Mouse (Mus musculus): ENCODE measurements around the gene Crybb1.

Gene Crybb1

DNA sequence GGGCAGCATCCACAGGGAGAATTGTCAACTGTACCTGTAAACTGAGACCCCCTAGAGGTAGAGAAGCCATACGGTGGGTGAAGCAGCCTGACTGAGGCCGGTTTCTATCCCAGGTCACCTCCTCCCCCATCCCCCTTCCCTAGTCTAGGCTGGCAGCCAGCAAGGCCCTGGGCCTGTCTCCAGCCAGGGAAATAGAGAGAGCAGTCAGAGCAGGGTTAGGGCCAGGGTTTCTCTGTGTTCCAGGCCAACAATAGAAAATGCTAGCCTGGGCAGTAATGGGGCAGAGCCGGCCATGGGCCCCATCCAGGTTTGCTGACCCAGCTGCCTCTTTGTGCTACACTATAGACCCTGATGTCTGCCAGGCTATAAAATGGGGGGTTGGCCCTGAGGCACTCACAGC, at the start of gene Crybb1:
TSS of gene Crybb1 (plus strand) at position 390 of the 400 bp plus-strand sequence.
- no peak for DNase-seq (ENCODE audit: low read depth)

DNA sequence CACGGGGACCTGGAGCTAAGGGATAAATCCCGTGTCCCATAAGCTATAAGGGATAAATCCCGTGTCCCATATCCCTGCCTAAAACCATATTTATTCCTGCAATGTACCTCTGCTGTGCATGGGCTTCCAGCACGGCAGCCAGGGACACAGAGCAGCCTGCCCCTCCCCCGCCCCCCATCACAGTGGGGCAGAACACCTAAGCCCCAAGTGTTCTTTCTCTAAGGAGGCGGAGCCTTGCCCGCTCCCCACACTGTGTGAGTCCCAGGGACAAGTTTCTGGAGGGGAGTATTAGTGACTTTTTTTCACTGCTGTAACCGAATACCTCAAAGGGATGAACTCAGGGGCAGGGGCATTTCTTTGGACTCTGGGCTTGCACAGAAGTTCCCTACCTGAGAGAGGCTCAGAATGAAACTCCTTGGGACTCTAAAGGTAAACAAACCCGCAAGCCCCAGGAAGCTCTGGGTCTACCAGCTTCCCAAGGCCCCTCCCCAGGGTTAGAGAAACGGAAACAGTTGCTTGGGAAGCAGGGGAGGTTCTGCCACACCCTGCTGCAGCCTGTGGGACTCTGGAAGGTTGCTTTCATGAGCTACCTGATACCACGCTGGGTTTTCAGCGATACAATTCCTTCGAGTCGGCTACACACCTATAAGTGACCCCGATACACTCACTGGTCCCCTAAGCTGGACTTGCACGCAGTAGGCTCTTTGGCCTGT, 48.9 kb upstream of the Crybb1 start:
- DNase-seq (ENCODE audit: low read depth) = no peak

DNA sequence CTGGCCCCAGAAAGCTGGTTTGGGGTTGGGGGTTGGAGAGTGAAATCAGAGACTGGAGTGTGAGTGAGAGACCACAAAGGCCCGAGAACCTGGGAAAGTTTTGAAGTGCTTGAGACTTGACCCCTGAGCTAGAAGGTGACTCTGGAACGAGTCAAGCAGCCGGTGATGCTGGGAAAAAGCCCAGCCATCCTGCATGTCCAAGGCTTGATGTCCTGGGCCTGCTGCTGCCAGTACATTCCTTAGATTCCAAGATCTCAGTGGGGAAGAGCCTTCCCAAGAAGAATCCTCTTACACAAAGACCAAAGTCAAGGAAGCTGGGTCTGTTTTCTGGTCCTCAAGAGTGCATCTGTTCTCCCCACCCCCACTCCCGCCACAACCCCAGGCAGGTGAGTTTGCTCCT, 47.3 kb upstream of the Crybb1 start:
- no peak for DNase-seq (ENCODE audit: low read depth)

DNA sequence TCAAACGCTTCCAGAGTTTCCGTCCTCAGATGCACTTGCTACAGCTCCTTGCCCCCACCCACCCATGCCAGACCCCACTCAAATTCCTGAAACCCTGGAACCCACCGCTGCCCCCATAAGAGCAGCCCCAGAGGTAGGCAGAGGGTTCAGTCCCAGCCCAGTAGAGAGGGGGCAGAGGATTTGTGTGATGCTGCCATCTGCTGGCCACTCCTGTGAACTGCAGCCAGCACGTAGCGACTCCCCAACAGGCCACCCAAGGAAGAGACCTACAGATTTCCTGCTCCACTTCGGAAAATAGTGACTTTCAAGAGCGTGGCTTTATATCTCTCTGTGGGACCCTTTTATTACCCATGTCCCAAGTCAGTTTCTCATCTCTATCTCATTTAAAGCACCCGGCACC, 45.5 kb upstream of the Crybb1 start:
- DNase-seq (ENCODE audit: low read depth) = peak; percentile 79

- DNase-seq (ENCODE audit: low read depth) = peak; percentile 5
Measured at GRCm38 (mm10) chr5:112211911-112212310, 43.7 kb upstream of the Crybb1 start.

- DNase-seq (ENCODE audit: low read depth) = peak; percentile 2
Measured at GRCm38 (mm10) chr5:112212711-112213264, 42.8 kb upstream of the Crybb1 start.

- DNase-seq (ENCODE audit: low read depth) = no peak
Measured at GRCm38 (mm10) chr5:112213331-112214240, 42.0 kb upstream of the Crybb1 start.

DNA sequence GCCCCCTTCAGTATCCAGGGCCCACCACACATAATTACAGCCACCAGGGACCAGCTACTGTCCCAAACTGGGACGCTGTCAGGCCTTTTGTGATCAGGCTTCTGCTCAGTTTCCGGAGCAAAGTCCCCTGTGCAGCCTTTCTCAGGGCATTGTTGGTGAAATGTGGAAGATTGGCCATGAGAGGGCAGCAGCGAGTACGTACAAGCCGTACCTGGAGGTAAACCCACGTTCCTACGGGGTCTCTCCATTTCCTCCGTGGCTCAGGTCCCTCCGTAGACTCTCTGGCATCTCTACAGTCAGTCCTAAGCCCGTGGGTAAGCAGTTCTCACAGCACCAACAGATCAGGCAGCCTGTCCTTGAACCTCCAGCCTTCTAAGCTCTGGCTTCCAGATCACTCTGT, 41.2 kb upstream of the Crybb1 start:
- DNase-seq (ENCODE audit: low read depth) = peak; percentile 82

DNA sequence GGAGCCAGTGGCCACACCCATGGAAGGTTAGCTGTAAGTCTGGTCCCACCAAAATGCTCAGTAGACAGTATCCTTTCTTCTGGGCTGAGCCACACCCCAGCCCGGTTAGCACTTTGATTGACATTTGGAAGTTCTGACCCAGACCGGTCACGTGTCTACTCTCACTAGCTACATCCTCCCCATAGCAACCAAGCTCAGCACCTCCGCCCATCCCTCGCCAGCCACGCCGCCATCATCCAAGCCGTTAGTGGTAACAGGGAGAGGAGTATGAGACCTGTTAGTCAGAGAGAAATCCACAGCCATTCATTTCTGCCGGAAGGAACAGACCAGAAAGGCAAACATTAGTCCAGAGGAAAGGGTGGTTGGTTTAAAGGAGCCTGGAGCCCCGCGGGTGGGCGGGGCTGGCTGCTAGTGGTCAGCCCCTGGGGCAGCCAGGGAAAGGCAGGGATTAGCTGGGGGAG, 40.3 kb upstream of the Crybb1 start:
- no peak for DNase-seq (ENCODE audit: low read depth)

- DNase-seq (ENCODE audit: low read depth) = no peak
Measured at GRCm38 (mm10) chr5:112215801-112216251, 39.8 kb upstream of the Crybb1 start.

DNA sequence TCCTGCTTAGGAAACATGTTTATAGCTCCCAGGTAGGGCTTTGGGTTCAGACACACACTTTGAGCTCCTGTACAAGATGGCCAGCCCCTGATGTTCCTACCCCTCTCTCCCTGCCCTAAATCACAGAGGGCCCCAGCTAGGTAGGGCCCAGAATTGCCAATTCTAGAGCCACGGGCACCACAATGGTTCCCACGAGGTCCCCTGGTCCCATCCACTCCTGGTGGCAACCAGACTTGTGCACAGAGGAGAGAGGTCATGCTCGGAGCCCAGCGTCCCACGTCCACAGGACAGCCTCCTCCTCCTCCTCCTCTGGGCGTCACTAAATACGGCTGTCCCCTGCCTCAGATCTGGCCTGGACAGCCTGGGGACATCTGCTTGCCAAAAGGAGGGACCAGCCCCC, 39.3 kb upstream of the Crybb1 start:
- DNase-seq (ENCODE audit: low read depth) = no peak

- no peak for DNase-seq (ENCODE audit: low read depth)
Measured at GRCm38 (mm10) chr5:112217031-112217430, 38.6 kb upstream of the Crybb1 start.

DNA sequence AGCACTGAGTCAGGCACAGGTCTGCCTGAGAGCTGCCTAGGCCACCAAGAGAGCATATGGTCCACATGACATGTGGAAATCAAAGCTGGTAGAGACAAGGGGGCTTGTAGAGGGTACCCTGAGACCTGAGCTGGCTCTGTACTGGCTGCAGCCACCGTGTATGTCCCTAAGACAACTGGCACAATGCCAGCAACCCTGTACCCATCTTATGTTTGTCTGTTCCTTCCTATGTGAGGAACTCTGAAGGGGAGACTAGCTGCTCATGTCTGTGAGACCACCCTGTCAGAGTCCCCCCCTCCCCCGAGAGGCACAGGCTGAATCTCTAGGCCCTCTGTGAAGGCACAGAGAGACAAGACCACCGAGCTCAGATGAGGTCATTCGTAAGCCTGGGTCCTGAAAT, 36.9 kb upstream of the Crybb1 start:
- no peak for DNase-seq (ENCODE audit: low read depth)

GRCm38 (mm10) chr5:112219398-112219797, 36.2 kb upstream of the Crybb1 start:
- DNase-seq (ENCODE audit: low read depth) = no peak

DNA sequence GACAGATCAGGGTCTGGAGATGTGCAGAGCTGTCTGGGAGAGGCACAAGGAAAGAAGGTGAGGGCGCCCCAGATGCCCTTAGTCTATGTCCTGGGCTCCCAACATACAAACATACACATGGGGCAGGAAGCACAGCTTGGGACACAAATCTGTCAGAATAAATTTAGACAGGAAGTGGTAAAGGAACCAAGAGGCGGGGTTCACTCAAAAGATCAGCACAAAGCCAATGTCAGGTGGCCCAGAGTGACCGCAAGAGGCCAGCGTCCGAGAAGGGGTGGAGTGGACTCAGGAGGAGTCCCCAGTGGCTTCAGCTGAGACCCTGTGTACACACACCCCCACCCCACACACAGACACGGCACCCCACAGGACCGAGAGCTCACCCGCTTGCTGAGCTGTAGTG, 35.4 kb upstream of the Crybb1 start:
- DNase-seq (ENCODE audit: low read depth) = peak; percentile 70

DNA sequence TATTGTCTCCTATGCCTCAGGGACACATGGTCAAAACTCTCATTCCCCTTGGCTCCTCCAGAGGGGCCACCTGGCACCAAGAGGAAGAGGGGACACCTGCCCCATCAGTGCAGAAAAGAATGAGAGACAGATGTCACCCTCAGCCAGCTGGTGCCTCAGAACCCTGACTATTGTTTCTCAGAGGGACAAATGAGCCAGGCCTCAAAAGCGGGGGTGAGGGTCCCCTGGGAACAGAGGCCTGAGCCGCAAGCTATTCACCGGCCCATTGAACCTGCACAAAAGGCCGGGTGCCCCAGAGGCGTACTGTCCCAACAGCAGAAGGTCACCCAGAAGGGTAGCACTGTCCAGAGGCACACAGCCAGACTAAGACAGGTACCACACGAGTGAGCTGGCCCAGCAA, 30.0 kb upstream of the Crybb1 start:
- DNase-seq (ENCODE audit: low read depth) = no peak

- DNase-seq (ENCODE audit: low read depth) = peak; percentile 54
Measured at GRCm38 (mm10) chr5:112227354-112227753, 28.3 kb upstream of the Crybb1 start.

DNA sequence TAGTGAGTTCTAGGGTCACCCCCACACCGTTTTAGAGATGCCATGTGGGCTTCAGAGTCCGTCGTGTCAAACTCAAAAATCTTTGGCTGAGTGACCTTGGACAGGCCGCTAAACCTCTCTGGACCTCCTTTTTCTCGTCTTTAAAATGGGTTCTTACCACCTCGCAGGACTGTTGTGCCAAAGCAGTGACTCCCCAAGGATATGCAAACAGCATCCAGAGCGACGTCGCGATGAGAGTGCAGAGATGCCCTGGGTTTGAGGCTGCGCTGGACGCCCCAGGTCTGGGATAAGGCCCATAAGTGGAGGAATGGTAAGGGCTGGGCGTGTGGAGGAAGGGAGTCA, 27.7 kb upstream of the Crybb1 start:
- no peak for DNase-seq (ENCODE audit: low read depth)

DNA sequence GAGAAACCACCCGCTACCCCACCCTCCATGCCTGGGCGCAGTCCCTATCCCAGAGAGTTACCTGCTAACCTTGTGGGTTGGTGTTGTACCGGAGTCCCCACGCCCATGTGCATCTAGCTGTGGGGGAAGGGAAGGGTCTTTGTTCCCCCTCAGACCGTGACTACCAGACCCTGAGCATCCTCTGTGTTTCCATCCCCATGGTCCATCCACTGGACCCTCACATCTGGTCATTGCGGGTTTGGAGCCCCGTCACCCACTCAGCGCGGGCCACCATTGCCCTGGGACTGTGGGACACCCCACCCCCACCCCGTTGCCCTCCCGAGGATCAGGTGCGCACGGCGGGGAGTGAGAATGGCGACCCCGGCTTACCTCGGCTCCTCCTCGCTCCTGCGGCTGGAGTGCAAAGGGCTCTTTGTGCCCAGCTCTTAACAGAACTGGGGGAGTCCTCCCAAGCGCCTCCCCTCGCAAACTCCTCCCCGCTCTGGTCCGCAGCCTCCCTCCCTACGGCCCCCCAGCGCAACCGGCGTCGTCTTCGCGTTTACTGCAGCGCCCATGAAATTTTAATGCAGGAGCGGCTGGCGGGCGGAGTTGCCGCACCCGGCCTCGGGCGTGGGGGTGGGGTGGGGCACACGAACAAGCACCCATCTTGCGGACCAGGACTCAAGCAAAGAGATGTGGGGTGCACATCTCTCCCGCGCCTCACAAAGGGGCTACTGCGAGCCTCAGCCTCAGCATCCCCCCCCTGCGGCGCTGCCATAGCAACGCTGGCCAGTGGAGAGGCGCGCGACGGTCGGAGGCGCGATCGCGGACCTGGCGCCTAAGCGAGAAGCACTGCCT, 27.2 kb upstream of the Crybb1 start:
- no peak for DNase-seq (ENCODE audit: low read depth)

GRCm38 (mm10) chr5:112235806-112236205, 19.8 kb upstream of the Crybb1 start:
- no peak for DNase-seq (ENCODE audit: low read depth)

DNA sequence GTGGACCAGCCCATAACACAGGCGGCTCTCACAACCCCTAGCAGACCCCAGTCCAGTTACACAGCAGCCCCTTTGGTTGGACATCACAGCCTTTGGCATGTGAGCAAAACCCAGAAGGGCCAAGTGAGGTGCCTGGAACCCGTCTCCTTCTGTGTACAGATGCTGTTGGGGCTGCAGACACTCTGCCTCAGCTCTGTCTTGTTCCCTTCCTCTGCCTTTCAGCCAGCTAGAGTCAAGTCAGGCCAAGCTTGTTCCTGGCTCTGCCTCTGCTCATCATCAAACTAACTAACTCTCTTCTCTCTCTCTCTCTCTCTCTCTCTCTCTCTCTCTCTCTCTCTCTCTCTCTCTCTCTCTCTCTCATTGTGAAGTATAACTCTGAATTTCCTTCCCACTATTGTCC, 19.0 kb upstream of the Crybb1 start:
- DNase-seq (ENCODE audit: low read depth) = no peak

DNA sequence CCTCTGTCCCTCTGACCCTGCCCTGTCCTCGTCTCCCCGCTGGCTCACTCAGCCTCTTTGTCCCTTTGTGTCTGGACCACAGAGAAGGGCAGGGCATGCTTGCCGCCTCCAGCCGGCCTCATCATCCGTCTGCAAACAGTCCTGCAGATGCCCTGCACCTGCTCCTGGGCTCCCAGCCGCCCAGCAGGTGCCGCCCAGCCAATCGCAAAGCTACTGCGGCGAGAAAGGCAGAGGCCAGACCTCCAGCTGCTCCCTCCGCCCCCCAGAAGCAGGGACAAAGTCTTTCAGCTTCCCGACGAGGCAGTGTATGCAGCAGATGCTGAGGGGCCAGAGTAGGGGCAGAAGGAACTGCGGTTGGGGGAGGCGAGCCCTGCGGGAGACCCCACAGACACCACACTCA, 18.2 kb upstream of the Crybb1 start:
- DNase-seq (ENCODE audit: low read depth) = no peak

Data from induced T-regulatory cell, adult 2 months (primary cell).